Mouse (Mus musculus) ES-E14 (cell line): Measurements from ENCODE around the gene Lhfp.

Experiments used
- CHD2 ChIP-seq: IDR thresholded peaks from 2 replicates; pipeline ENCODE4 v1.6.1; 2014; ENCODE audit warnings: mild to moderate bottlenecking, low read depth, low read length, inconsistent platforms
- ZC3H11A ChIP-seq: IDR thresholded peaks from 2 replicates; pipeline ENCODE4 v1.6.1; 2012; ENCODE audit warnings: low read depth, mild to moderate bottlenecking, inconsistent platforms, low read length, borderline replicate concordance

GRCm38 (mm10) chr3:53200175-53200574 is 158.8 kb downstream of the Lhfp start:
- TF ChIP-seq ZC3H11A: no peak
- TF ChIP-seq CHD2: no peak
